Mouse (Mus musculus) bone marrow macrophage, adult 2 months (primary cell): ENCODE measurements around the gene Ush2a.

ENCODE experiments used
- CTCF ChIP-seq: IDR thresholded peaks from 2 replicates; pipeline ENCODE4 v1.5.1; 2012; ENCODE audit warnings: low read depth, mild to moderate bottlenecking, low read length, moderate library complexity
- POLR2A ChIP-seq: IDR thresholded peaks from 2 replicates; pipeline ENCODE4 v1.6.1; 2012; ENCODE audit warnings: mild to moderate bottlenecking, low read depth, low read length, borderline replicate concordance

DNA sequence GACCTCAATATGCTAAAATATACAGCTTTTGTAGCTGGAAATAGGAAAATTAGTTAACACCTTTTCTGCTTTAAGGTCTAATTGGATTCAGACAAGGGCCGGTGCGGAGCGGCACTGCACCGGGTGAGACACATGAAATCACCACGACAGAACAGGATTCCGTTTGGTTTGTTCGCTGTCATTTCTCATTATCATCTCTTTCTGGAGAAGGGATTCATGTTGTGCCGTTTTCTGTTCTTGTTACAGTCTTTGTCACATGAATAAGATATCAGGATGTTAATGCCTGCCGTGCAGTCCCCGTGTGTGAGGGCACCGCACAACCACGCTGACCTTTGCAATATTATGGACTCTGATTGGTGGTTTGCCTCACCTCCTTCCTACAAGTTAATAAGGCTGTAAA is 411.0 kb downstream of the Ush2a start:
- TF ChIP-seq POLR2A, result no peak
- TF ChIP-seq CTCF, result no peak
